Mouse (Mus musculus) liver, adult (tissue): ENCODE results near the gene Wnt7b.

Source experiments
- GATA4 ChIP-seq: IDR thresholded peaks from 2 replicates; pipeline ENCODE4 v1.6.1; 2014; ENCODE audit warnings: mild to moderate bottlenecking, low read length; ENCODE audit not compliant: insufficient replicate concordance

The Wnt7b gene

DNA sequence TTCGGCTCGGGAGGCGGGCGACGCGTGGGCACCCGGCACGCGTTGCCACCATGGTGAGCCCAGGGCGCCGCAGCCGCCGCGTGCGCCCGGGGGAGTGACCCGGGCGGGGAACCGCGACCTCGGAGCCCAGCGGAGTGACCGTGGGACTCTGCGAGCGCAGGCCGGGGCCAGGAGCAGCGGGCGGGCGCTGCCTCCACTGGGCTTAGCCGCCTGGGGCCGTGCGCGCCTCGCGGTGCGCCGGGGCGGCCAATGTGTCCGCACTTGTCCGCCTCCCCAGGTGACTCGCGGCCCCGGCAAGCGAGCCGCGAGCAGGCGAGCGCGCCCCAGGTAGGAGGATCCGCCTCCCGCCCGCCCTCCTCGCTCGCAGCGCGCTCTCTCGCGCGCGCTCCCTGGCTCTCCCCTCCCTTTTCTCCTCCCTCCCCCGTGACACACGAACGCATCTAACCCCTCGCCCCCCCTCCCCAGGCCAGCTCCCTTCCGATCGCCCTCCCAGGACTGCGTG lies 659 bp downstream of the Wnt7b start:
- TF ChIP-seq GATA4: no peak

DNA sequence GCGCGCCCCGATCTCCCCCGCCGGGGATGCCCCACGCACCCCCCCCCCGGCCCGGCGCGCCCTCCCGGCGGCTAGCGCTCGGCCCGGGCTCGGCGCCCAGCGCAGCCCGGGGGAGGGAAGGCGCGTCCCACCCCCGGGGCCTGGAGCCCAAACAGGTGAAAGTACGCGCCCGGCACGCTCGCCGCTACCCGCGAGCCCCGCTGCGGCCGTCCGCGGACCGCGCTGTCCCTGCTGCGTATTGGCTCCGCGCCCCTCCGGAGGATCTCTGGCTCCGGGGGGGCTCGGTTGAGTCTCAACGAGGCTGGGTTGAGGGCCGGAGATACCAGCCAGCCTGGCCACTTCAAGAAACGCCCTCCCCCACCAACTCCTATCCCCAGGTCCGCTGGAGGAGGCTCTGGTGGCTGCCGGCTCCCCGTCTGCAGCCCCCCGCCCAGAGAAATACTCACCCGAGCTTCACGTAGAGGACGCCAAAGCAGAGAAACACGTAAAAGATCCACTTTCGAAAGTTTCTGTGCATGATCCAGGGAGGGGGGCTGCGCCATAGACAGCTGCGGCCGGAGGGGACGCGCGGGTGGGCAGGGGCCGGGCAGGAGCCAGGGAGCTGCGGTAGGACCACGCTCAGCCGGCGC lies 1.2 kb downstream of the Wnt7b start:
- TF ChIP-seq GATA4: no peak

- no peak for TF ChIP-seq GATA4
Observed at GRCm38 (mm10) chr15:85580483-85580882, 1.8 kb downstream of the Wnt7b start.

GRCm38 (mm10) chr15:85577583-85578460 lies 4.5 kb downstream of the Wnt7b start:
- no peak for TF ChIP-seq GATA4

DNA sequence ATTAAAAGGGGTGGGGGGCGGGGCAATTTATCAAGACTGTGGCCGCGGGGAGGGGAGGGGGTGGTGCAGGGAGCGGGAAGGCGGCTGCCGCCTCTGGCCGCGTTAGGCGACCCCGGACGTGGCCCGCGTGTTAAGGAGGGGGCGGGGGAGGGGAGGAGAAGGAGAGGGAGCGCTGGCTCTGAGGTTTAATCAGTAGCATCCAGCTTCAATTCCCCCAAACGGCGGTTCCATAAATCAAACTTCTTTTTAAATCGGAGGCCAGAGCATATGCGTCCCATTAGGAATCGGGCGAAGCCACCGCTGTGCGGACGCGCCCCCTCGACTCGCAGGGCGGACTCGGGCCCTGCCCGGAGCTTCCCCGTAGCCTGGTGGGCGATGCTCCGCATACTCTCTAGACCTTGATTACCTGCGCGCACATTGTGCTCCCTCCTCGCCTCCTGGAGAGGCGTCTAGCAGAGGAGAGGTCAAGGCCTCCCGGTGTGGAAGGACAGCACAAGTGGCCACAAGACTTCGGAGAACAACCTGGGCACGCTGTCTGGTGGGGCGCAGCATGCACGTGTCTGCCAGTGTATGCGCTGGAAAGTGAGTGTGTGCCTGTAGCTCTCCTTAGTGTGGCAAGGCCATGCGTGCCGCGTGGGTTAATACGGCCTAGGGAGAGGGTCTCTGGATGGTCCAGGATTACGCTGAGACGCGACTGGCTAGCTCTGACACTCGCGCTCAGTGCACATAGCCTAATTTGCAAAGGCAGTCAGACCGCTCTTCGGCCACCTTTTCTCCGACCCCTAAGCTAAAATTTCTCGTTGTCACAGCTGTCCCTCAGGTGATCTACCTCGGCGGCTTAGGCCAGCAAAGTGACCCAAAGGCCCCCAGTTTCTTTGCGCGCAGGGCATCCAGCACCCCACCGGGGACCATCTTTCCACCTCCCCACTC lies 5.5 kb downstream of the Wnt7b start:
- no peak for TF ChIP-seq GATA4

DNA sequence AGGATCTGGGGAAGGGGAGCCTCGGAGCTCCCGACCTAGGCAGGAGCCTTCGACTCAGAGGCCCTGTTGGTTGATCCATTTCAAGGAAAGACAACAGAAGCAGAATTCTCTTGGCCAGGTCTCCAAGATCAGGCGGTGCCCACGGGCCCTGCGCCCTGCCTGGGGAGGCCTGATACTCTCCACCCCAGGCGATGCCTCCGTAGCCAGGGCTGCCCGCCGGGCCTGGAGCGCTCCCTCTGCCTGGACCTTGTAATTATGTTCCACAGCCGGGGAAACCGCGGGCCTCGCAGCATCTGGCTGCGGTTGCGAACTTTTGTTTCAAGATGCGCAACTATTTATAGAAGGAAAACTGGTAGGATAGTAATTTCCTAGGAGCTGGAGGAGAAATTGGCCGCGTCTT lies 6.2 kb downstream of the Wnt7b start:
- no peak for TF ChIP-seq GATA4

- no peak for TF ChIP-seq GATA4
Observed at GRCm38 (mm10) chr15:85574558-85574957, 7.7 kb downstream of the Wnt7b start.

DNA sequence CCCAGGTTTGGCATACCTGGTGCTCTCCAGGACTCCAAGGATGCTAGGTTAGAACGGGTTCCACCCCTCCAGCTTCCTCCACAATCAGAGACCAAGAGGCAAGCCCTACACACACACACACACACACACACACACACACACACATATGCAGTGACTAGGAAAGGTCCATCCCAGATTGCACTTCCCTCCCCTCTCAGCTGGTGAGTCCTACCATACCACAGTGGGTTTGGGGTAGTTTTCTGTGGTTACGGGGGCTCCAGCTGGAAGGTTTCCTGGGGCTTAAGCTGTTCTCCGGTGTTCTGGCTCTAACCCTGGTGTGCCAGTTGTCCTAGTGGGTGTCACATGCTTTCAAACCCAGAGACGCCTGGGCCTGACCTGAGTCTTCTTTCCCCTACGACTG lies 8.2 kb downstream of the Wnt7b start:
- TF ChIP-seq GATA4: no peak

GRCm38 (mm10) chr15:85572619-85573254 lies 9.5 kb downstream of the Wnt7b start:
- no peak for TF ChIP-seq GATA4

GRCm38 (mm10) chr15:85569995-85570734 lies 12.1 kb downstream of the Wnt7b start:
- no peak for TF ChIP-seq GATA4

GRCm38 (mm10) chr15:85569167-85569797 lies 13.0 kb downstream of the Wnt7b start:
- TF ChIP-seq GATA4: no peak

- no peak for TF ChIP-seq GATA4
Observed at GRCm38 (mm10) chr15:85568402-85568801, 13.9 kb downstream of the Wnt7b start.

DNA sequence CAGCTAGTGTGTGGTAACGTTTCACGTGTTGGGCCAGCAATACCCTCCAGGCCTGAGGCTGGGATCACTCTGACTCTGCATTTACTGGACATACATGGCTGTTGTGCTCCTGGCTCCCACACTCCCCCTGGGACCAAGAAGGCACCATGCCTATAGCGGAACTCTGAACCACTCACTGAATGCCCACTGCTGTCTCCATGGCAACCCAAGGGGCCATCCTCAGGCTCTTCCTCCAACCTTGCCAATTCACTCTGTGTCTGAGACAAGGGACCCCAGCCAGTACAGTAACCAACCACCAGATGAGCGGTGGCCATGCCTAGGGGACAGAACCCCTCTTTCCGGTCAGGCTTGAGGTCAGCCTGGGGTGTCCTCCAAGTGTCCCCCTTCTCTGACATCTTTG lies 17.3 kb downstream of the Wnt7b start:
- TF ChIP-seq GATA4: no peak

GRCm38 (mm10) chr15:85564034-85564769 lies 18.1 kb downstream of the Wnt7b start:
- no peak for TF ChIP-seq GATA4
